8 mouse cellular contexts compared by ENCODE assay signal in genomic region chr9:41581152-41581551, GRCm38 (mm10).
DNase-seq lines count a peak whose midpoint lies in the region; ATAC-seq and TF ChIP-seq lines count a peak whose summit lies in the region.

No protein-coding gene starts in this region.

- peak overlapping the region; percentile 75 for H3K4me2 ChIP-seq in embryonic facial prominence, embryonic 13.5 days
- peak overlapping the region; percentile 52 for H3K4me2 ChIP-seq in liver, embryonic 12.5 days

- no peaks in the 10 kb centered on the region for H3K9me3 ChIP-seq in embryonic facial prominence, embryonic 13.5 days
- no peaks in the 10 kb centered on the region for H3K9me3 ChIP-seq in liver, embryonic 12.5 days (replicated peaks)

- H3K79me3 ChIP-seq in C2C12 (ENCODE audit: low read depth): peaks cover 58% of the 10 kb centered on the region

- H3K79me2 ChIP-seq in C2C12 (ENCODE audit: control insufficient read depth, insufficient read depth): peaks cover 77% of the 10 kb centered on the region

- no peaks in the 10 kb centered on the region for H3K27me3 ChIP-seq in C2C12 (ENCODE audit: control insufficient read depth, insufficient read depth, insufficient read length)
- no peaks in the 10 kb centered on the region for H3K27me3 ChIP-seq in embryonic facial prominence, embryonic 13.5 days
- H3K27me3 ChIP-seq in liver, embryonic 12.5 days (replicated peaks): peaks cover 47% of the 10 kb centered on the region

- peak overlapping the region; percentile 96 for H3K9ac ChIP-seq in embryonic facial prominence, embryonic 13.5 days
- H3K9ac ChIP-seq in liver, embryonic 12.5 days: 0 out of 2 replicates have a peak overlapping the region, but pooled peaks have one; percentile 17

- H3K4me1 ChIP-seq in embryonic facial prominence, embryonic 13.5 days: peaks cover 26% of the 10 kb centered on the region
- no peaks in the 10 kb centered on the region for H3K4me1 ChIP-seq in liver, embryonic 12.5 days

- peak overlapping the region; percentile 68 for H3K4me3 ChIP-seq in C2C12 (ENCODE audit: insufficient read depth, poor library complexity, severe bottlenecking)
- H3K4me3 ChIP-seq in embryonic facial prominence, embryonic 13.5 days: peak overlapping the region; percentile 72
- peak overlapping the region; percentile 40 for H3K4me3 ChIP-seq in liver, embryonic 12.5 days

- peak overlapping the region; percentile 93 for H3ac ChIP-seq in C2C12 (ENCODE audit: control insufficient read depth, insufficient read length, low read depth)

- under 1% methylated on average over 14 of the region's 14 CpGs for WGBS in embryonic facial prominence, embryonic 13.5 days
- 4% methylated on average over 14 of the region's 14 CpGs for WGBS in liver, embryonic 12.5 days (ENCODE audit: insufficient replicate concordance)

- TF ChIP-seq CTCF in C2C12 (IDR thresholded peaks at IDR 0.05; ENCODE audit: control insufficient read depth, insufficient read depth, insufficient read length): no peak

- ATAC-seq in embryonic facial prominence, embryonic 13.5 days (ENCODE audit: insufficient number of reproducible peaks, insufficient read depth, low FRiP score, low TSS enrichment, low read depth): peak; percentile 27; the same call in 1 of the 2 replicates
- no peak for ATAC-seq in liver, embryonic 12.5 days
- no peak for ATAC-seq in megakaryocyte progenitor cell, adult 5-6 weeks (replicated peaks; ENCODE audit: poor library complexity)

- peak overlapping the region; percentile 100 for H3K27ac ChIP-seq in embryonic facial prominence, embryonic 13.5 days
- peak overlapping the region; percentile 70 for H3K27ac ChIP-seq in liver, embryonic 12.5 days

- peak; percentile 76 for DNase-seq in 3134 (ENCODE audit: extremely low read depth, insufficient read length, low spot score)
- DNase-seq in heart, postnatal 4 days: peak; percentile 46
- peak; percentile 32 for DNase-seq in retina, embryonic 14.5 days (ENCODE audit: low spot score)
- no peak for DNase-seq in cerebellum, adult 8-10 months

- peaks cover 37% of the 10 kb centered on the region for H3K36me3 ChIP-seq in C2C12 (ENCODE audit: control insufficient read depth, insufficient read depth)
- H3K36me3 ChIP-seq in embryonic facial prominence, embryonic 13.5 days: 0 out of 2 replicates have a peak, but pooled peaks cover 2% of the 10 kb centered on the region
- H3K36me3 ChIP-seq in liver, embryonic 12.5 days: no peaks in the 10 kb centered on the region

TF ChIP-seq in C2C12, 6 proteins besides CTCF, POLR2A, EP300 and RAD21:
- TF ChIP-seq MYOD1 (IDR thresholded peaks at IDR 0.05; ENCODE audit: control insufficient read depth, insufficient read length, low read depth) (no peak), CEBPB (IDR thresholded peaks at IDR 0.05; ENCODE audit: low read depth) (no peak), USF1 (IDR thresholded peaks at IDR 0.05; ENCODE audit: low read depth) (no peak), MAX (IDR thresholded peaks at IDR 0.05) (no peak), FOSL1 (IDR thresholded peaks at IDR 0.05; ENCODE audit: insufficient read depth, low read length, poor library complexity, severe bottlenecking) (no peak), MYOG (IDR thresholded peaks at IDR 0.05; ENCODE audit: control insufficient read depth, extremely low read depth, insufficient read length) (no peak)
